Mouse (Mus musculus): Measurements from ENCODE around the gene Mark4.

DNA sequence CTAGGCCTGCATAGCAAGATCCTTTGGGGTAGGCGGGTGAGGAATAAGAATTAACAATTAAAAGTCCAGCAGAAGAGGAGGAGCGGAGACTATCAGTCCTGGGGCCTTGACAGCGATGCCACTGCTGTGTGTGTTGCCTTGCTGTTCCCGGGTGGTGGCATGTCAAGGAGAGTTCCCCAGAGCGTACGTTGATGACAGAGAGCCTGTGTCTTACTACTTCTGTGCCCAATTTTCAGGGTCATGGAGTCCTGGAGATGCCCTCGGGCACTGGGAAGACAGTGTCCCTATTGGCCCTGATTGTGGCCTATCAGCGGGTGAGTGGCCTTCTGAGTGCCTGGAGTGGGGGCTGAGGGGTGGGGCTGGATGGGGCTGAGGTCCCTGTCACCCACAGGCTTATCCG is 74.9 kb downstream of the Mark4 start:
- TF ChIP-seq CTCF (IDR thresholded peaks at IDR 0.05; ENCODE audit: borderline replicate concordance, control insufficient read depth, extremely low read depth, insufficient read depth, low read length, poor library complexity) (no peak), POLR2A (IDR thresholded peaks at IDR 0.05; ENCODE audit: control insufficient read depth, extremely low read depth, insufficient read depth, low read length, poor library complexity) (no peak)
